Mouse (Mus musculus): ENCODE measurements around the gene 6030458C11Rik. TPM values are rescaled to one million over a fixed set of nuclear protein-coding genes. Genes with fewer than 3 reads are reported as not detected.

6030458C11Rik gene
- polyA plus RNA-seq, 1 experiment from 2014 or later = 35.1 TPM

DNA sequence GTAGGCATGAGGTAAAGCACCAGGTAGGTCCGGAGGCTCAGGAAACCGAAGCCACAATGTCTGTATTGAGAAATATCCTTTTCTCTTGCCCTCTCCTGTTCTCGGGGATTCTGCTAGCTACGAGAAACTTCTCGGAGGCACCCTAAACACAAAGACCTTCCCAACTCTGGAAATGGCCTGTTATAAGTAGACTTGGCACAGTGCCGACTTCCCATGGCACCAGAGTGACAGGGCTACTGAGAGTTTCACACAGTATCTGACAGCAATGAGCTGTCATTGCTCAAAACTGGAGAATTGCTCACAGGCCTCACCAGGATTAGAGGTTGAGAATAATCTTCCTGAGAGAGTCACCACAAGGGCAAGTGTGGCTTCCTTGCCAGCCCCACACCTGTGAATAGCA, 63.7 kb downstream of the 6030458C11Rik start:
- DNase-seq (no peak), ATAC-seq (ENCODE audit: insufficient read depth) (no peak)
- H3K4me1 ChIP-seq (ENCODE audit: insufficient read depth) = no peaks in the 10 kb centered on the region
- no peaks in the 10 kb centered on the region for H3K9me3 ChIP-seq (ENCODE audit: low read depth, low read length)
- no peak overlapping the region for H3K27ac ChIP-seq (ENCODE audit: low read depth)
- H3K4me2 ChIP-seq = no peak overlapping the region
- WGBS = 75% methylated on average over 6 of the region's 6 CpGs
- H3K36me3 ChIP-seq (ENCODE audit: insufficient read depth) = no peaks in the 10 kb centered on the region
- H3K9ac ChIP-seq = no peak overlapping the region
- no peaks in the 10 kb centered on the region for H3K27me3 ChIP-seq (ENCODE audit: insufficient read depth, low read length)
- H3K4me3 ChIP-seq (ENCODE audit: low read depth, low read length) = no peak overlapping the region
- no peak for TF ChIP-seq CTCF (IDR thresholded peaks at IDR 0.05; ENCODE audit: low read depth)

DNA sequence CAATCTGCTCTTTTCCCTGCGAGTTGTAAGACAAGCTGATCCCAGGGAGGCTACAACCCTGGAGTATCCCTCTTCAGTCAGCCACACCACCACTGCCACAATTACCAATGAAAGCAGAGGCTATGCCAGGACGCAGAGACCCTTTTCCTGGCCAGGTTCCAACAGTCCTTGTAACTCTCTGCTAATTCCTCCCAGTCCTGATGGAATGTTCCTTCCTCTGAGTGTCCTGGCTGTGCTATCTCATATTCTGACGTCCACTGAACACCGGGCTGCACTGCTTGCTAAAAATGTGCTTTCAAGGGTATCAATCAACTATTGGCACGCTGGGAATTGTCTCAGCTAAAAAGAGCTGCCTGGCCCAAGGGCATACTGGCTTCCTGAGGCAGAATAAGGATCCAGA, 66.0 kb downstream of the 6030458C11Rik start:
- Histone ChIP-seq H3K36me3 (ENCODE audit: insufficient read depth) (no peaks in the 10 kb centered on the region), H3K4me2 (no peak overlapping the region), H3K4me1 (ENCODE audit: insufficient read depth) (no peaks in the 10 kb centered on the region), H3K27me3 (ENCODE audit: insufficient read depth, low read length) (no peaks in the 10 kb centered on the region), H3K4me3 (ENCODE audit: low read depth, low read length) (no peak overlapping the region), H3K27ac (ENCODE audit: low read depth) (no peak overlapping the region), H3K9me3 (ENCODE audit: low read depth, low read length) (no peaks in the 10 kb centered on the region), H3K9ac (no peak overlapping the region)
- WGBS = 27% methylated on average over 5 of the region's 5 CpGs
- ATAC-seq (ENCODE audit: insufficient read depth) = no peak
- DNase-seq = peak; percentile 66
- TF ChIP-seq CTCF (IDR thresholded peaks at IDR 0.05; ENCODE audit: low read depth) = no peak

Small RNA genes lying within 50 kb of the gene (microRNA-seq; reads per million reads assigned to microRNA genes)
- not detected for gene Gm47288 (ENCODE audit: borderline number of aligned reads)

Other genes starting within 250 kb of the 6030458C11Rik start
- gene Pdzd2, start 84.7 kb downstream of the 6030458C11Rik start, polyA plus RNA-seq (2014; fragmentation: Nextera tagmentation; extraction: Ambion mirVana) = 21.7 and 24.1 TPM in 2 replicates
- 42.3 TPM in 2 replicates for gene Drosha, start 166 bp upstream of the 6030458C11Rik start, polyA plus RNA-seq (2014; fragmentation: Nextera tagmentation; extraction: Ambion mirVana)

Data from lung, embryonic 14.5 days (tissue).